Mouse (Mus musculus) cerebellum, adult 2 months (tissue): Measurements from ENCODE around the gene Baiap2l2. TPM values are rescaled to one million over a fixed set of nuclear protein-coding genes. Genes with fewer than 3 reads are reported as not detected.

Source experiments
- DNase-seq, 2 experiments: peaks; one replicate each; pipeline ENCODE4 v3.0.0; 2021
- H3K27ac ChIP-seq: fragments of 200-500 bp; 2 replicates; pipeline ENCODE4 v1.5.1; 2012; ENCODE audit warnings: low read length, control low read depth, inconsistent platforms; ENCODE audit not compliant: insufficient read depth
- H3K27me3 ChIP-seq: fragments of 200-500 bp; 2 replicates; pipeline ENCODE4 v1.6.1; 2012; ENCODE audit warnings: inconsistent platforms, mild to moderate bottlenecking, low read length, moderate library complexity; ENCODE audit not compliant: control insufficient read depth, insufficient read depth
- H3K4me1 ChIP-seq: fragments of 200-500 bp; 2 replicates; pipeline ENCODE4 v1.6.1; 2011; ENCODE audit warnings: low read length; ENCODE audit not compliant: control insufficient read depth, insufficient read depth
- H3K4me3 ChIP-seq: fragments of 200-500 bp; replicated peaks from 2 replicates; pipeline ENCODE3; 2011; ENCODE audit warnings: mild to moderate bottlenecking, low read depth, low read length, control low read depth; ENCODE audit not compliant: insufficient read depth
- CTCF ChIP-seq: fragments of 200-500 bp; IDR thresholded peaks from 2 replicates; pipeline ENCODE4 v1.5.1; 2011; ENCODE audit warnings: low read depth, mild to moderate bottlenecking, control low read depth, low read length, moderate library complexity, borderline replicate concordance; ENCODE audit not compliant: insufficient read depth
- POLR2A ChIP-seq: fragments of 200-500 bp; IDR thresholded peaks from 2 replicates; pipeline ENCODE4 v1.6.1; 2011; ENCODE audit warnings: low read length, control low read depth, borderline replicate concordance; ENCODE audit not compliant: insufficient read depth
- WGBS: fragments of 180-500 bp; shearing (Covaris S2); methylation state at CpG from one replicate; pipeline ENCODE4 v1.1.7; 2018; 5-methylcytosine and 5-hydroxymethylcytosine counted together
- polyA plus RNA-seq: library from polyadenylated mRNA; depleted of rRNA; stranded (reverse); fragments of >200 nt; gene quantifications from 2 replicates; pipeline ENCODE4 v1.2.3, GENCODE M21; 2012; rRNA removed

The Baiap2l2 gene
- 0.21 and 0.52 TPM in 2 replicates for polyA plus RNA-seq

DNA sequence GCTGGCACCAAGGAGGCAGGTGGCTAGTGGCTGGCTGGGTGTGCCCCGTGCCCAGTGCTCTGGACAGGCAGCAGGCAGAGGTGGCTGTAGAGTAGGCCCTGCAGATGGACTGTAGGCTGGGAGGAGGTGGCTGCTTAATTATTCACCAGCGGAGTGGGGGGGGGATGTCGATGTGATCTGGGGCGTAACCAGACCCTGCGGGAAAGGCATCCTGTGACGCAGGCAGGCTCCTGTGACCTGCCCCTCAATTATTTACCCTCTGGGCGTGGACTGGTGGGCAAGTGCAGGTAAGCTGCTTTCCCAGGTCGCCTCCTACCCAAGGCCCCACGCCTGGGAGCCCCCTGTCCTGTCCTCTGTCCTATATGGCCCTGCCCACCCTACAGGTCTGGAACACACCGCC lies at the start of gene Baiap2l2:
Baiap2l2 (minus strand) TSS at position 139 of the 400 bp plus-strand sequence.
- no peak for DNase-seq
- Histone ChIP-seq H3K27me3 (no peaks in the 10 kb centered on the region), H3K27ac (no peak within 1 kb of the TSS), H3K4me3 (no peak within 1 kb of the TSS), H3K4me1 (no peaks in the 10 kb centered on the region)
- TF ChIP-seq CTCF (no peak), POLR2A (no peak)
- 75% methylated on average over 10 of the region's 10 CpGs for WGBS

DNA sequence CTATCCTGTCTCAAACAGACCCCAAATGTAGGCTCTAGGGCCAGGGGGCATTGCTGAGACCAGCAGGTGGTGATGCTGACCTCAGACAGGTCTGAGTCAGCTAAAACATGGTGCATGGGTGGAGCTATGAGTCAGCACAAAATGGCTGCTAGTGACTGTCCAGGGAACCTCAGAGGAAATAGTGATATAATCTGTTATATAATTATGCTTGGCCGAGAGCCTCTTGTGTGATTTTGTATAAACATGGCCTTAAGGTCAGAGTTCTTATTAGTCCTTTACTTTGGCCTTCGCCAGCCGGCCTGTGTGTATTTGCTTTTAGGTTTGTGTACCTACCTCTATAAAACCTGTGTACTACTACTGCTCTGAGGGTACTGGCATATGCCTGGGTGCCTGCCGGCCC lies 48.1 kb upstream of the Baiap2l2 start:
- Histone ChIP-seq H3K27me3 (no peaks in the 10 kb centered on the region), H3K27ac (no peak overlapping the region), H3K4me1 (no peaks in the 10 kb centered on the region), H3K4me3 (no peak overlapping the region)
- TF ChIP-seq POLR2A (no peak), CTCF (no peak)
- 82% methylated on average over 4 of the region's 4 CpGs for WGBS
- no peak for DNase-seq

DNA sequence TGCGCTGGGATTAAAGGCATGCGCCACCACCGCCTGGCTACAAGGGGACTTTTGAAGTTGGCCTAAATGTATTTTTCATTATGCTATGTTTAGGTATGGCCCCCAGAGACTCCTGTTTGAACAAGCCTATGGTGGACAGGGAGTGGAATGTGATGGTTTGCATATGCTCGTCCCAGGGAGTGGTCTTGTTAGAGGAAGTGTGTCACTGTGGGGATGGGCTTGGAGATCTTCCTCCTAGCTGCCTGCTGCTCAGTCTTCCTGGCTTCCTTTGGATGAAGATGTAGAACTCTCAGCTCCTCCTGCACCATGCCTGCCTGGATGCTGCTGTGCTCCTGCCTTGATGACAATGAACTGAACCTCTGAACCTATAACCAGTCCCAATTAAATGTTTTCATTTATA lies 45.2 kb upstream of the Baiap2l2 start:
- Histone ChIP-seq H3K27ac (no peak overlapping the region), H3K27me3 (no peaks in the 10 kb centered on the region), H3K4me1 (peaks cover 4% of the 10 kb centered on the region), H3K4me3 (no peak overlapping the region)
- WGBS: 83% methylated on average over 4 of the region's 4 CpGs
- TF ChIP-seq POLR2A (no peak), CTCF (no peak)
- no peak for DNase-seq

DNA sequence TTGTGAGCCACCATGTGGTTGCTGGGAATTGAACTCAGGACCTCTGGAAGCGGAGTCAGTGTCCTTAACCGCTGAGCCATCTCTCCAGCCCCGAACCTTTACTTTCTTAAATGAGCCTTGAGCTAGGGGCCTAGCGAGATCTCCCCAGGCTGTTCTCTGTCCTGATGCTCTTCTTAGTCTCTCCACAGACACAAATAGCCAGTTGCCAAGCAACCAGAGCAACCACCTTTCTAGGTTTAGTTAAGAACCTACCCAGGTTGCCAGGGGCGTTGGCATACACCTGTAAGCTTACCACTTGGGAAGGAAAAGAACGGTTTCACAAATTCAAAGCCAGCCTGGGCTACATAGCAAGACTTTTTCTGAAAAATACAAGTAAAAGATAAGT lies 44.6 kb upstream of the Baiap2l2 start:
- Histone ChIP-seq H3K4me1 (peaks cover 4% of the 10 kb centered on the region), H3K27ac (no peak overlapping the region), H3K27me3 (no peaks in the 10 kb centered on the region), H3K4me3 (no peak overlapping the region)
- TF ChIP-seq CTCF (no peak), POLR2A (no peak)
- no peak for DNase-seq
- WGBS: 85% methylated on average over 6 of the region's 6 CpGs

DNA sequence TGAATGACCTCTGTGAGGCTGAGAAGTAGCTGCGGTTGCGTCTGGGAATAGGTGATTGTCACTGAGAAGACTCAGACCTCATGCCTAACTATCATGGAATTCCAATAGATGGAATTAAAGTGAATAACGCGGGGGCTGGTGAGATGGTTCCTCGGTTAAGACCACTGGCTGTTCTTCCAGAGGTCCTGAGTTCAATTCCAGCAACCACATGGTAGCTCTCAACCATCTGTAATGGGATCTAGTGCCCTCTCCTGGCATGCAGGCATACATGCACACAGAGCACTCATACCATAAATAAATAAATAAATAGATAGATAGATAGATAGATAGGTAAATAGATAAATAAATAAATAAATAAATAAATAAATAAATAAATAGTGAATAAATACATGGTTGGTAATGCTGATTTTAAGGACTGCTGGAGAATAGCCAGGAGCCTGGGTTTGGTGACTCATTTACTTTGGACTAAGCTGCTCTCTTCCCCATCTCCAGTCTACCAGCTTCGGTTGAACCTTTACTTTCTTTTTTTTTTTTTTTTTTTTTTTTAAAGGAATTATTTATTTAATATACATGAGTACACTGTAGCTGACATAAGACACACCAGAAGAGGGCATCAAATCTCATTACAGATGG lies 44.1 kb upstream of the Baiap2l2 start:
- H3K4me3 ChIP-seq: no peak overlapping the region
- no peak overlapping the region for H3K27ac ChIP-seq
- H3K27me3 ChIP-seq: no peaks in the 10 kb centered on the region
- H3K4me1 ChIP-seq: peaks cover 4% of the 10 kb centered on the region
- DNase-seq: no peak
- 97% methylated on average over 6 of the region's 6 CpGs for WGBS
- TF ChIP-seq POLR2A (no peak), CTCF (no peak)

DNA sequence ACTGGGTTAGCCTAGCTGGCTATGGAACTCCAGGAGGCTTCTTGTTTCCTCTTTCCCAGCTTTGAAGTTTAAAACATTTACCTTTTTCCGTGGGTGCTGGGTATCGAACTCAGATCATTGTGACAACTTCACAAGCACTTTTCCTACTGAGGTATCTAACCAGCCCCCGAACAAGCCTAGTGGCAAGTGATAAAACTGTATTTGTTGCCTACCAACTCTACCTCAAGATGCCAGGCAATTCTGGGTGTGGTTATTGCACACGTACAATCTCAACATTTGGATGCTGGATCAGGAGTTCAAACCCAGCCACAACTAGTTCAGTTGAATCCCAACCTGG lies 43.6 kb upstream of the Baiap2l2 start:
- Histone ChIP-seq H3K27me3 (no peaks in the 10 kb centered on the region), H3K4me1 (peaks cover 4% of the 10 kb centered on the region), H3K27ac (no peak overlapping the region), H3K4me3 (no peak overlapping the region)
- no peak for TF ChIP-seq POLR2A
- no peak for TF ChIP-seq CTCF
- no peak for DNase-seq
- 91% methylated on average over 4 of the region's 4 CpGs for WGBS

DNA sequence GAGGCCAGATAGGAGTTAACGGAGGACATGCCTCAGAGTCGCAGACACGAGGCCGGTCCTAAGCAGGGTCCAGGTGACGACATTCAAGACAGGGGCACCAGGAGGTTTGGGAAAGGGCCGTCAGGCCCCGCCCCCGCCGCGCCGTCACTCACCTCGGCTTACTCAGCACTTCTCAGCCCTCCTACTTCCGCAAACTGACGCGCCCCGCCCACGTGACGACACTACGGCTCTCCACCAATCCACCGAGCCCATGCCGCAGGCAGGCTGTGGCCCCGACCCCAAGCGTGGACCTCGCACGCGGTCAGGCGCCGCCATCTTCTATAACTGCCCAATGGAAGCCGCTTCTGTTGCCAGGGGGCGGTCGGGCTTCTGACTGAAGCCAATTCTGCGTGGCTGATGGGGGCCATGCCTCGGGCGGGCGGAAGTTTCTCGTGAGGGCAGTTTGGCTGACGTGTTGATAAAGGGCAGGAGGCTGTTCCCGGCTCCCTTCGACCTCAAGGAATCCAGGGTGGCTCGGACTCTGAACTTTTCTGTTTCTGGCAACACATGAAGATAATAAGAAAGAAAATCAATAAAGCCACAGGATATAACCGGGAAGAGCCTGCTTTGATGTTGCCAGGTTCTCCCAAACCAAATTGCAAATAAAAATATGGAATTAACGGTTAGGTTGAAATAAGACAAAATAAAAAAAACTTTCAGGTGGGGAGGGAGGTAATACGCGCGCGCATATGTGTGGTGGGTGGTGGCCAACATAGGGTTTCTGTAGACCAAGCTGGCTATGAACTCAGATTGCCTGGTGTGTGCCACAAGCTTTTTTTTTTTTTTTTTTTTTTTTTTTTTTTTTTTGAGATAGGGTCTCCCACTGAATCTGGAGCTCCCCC lies 43.0 kb upstream of the Baiap2l2 start, which contains the start of gene Pla2g6:
Pla2g6 (minus strand) TSS at position 333 of the 881 bp plus-strand sequence.
- Histone ChIP-seq H3K27me3 (no peaks in the 10 kb centered on the region), H3K4me1 (peaks cover 7% of the 10 kb centered on the region), H3K27ac (peak within 1 kb of the TSS; percentile 81), H3K4me3 (peak within 1 kb of the TSS; percentile 89)
- WGBS: 4% methylated on average over 46 of the region's 46 CpGs
- TF ChIP-seq CTCF (no peak), POLR2A (peak; percentile 81; the same call in 1 of the 2 replicates)
- DNase-seq: peak; percentile 98 to 99
